Mouse (Mus musculus): ENCODE measurements around the gene Lce3d. TPM values are rescaled to one million over a fixed set of nuclear protein-coding genes. Genes with fewer than 3 reads are reported as not detected.

Lce3d gene
- polyA plus RNA-seq (2012; ENCODE audit: low replicate concordance), result not detected in 2 replicates

DNA sequence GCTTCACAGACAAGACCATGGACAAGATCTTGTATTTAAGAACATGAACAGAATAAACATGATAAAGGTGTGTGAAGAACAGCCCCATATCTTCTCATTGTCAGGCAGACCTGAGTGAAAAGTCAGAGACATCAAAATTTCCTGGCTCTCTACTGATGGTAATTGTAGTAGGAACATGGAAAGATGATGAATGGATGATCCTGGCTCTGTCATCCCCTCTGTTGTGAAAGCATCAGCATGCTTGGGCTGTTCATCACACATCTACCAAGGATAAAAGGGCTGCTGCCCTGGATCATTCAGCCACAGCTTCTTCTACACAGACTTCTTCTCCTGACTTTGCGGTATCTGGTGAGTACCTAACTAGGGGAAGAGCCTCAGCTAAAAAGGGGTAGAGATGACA is at the start of gene Lce3d:
Lce3d (plus strand) TSS at position 301 of the 400 bp plus-strand sequence.

DNA sequence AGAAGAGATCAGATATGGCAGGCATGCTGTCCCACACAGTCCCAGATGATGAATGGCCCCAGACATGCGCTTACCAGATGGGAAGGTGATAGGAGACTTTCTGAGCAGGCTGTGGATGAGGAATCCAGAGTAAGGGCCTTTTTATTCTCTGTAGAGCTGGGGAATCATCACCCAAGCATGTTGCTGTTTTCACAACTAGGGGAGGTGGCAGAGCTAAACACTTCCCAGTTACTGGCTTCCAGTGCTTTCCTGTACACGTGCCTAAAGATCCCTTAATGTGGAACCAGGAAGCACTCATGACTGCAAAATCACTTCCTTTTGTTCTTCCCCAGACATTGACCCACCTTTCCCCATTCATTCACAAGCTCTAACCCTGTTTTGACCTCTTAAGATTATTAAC is 31.1 kb upstream of the Lce3d start, which contains the start of gene Lce3a:
Lce3a (minus strand) TSS at position 101 of the 400 bp plus-strand sequence.

DNA sequence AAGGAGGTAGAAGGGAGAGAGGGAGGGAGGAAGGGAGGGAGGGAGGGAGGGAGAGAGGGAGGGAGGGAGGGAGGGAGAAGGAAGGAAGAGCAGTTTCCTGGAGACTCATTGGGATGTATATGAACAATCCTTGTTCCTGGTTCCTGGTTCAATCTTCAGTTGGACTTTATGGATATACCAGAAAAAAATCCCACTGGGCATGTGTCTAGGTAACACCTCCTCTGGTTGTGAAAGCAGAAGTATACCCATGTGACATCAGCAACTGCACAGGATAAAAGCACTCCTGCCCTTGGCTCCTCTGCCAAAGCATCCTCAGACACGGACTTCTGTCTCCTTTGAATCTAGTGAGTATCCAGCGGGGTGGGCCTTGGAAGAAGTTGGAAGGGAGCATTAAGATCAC is 24.5 kb upstream of the Lce3d start, which contains the start of gene Lce3b:
Lce3b (plus strand) TSS at position 301 of the 400 bp plus-strand sequence.

DNA sequence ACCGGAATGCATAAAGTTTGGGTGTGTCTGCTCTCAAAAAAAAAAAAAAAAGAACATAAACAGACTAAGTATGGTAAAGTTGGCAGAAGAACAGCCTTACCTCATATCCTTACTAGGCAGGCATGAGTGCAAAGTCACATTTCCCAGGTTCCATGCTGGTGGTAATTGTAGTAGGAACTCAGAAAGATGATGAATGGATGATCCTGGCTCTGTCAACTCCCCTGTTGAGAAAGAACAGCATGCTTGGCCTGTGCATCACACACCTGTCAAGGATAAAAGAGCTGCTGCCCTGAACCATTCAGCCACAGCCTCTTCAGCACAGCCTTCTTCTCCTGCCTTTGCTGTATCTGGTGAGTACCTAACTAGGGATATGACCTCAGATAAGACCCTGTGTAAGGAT is 13.0 kb upstream of the Lce3d start, which contains the start of gene Lce3c:
Lce3c (plus strand) TSS at position 301 of the 400 bp plus-strand sequence.

DNA sequence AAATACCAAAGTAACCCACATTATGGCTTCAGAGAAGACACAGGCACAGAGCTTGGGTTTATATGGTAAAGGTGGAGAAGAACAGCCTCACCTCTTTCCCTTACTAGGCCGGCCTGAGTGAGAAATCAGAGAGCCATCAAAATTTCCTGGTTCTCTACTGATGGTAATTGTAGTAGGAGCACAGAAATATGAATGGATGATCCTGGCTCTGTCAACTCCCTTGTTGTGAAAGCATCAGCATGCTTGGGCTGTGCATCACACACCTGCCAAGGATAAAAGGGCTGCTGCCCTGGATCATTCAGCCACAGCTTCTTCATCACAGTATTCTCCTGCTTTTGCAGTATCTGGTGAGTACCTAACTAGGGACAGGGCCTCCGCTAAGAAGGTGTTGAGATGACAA is 9.6 kb downstream of the Lce3d start, which contains the start of gene Lce3e:
Lce3e (plus strand) TSS at position 301 of the 400 bp plus-strand sequence.

DNA sequence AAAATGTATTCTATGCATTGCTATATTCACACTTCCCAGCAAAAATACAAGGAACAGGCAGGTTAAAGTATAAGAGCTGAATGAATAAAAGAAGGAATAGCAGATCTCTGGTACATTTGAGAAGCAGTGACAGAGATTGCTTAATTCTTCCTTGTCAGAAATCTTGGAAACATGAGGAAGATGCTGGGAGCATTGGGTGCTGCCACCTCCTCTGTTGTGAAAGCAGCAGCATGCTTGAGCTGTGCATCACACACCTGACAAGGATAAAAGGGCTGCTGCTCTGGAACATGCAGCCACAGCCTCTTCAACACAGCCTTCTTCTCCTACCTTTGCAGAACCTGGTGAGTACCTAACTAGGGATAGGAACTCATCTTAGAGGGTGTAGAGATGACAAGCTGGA is 34.7 kb downstream of the Lce3d start, which contains the start of gene Lce3f:
Lce3f (plus strand) TSS at position 301 of the 400 bp plus-strand sequence.

Other genes starting within 250 kb of the Lce3d start
- not detected in 2 replicates for gene Lce1e, start 248.3 kb upstream of the Lce3d start, polyA plus RNA-seq (2012; ENCODE audit: low replicate concordance)
- not detected in 2 replicates for gene Lce1f, start 237.0 kb upstream of the Lce3d start, polyA plus RNA-seq (2012; ENCODE audit: low replicate concordance)
- gene Gm38119, start 218.3 kb upstream of the Lce3d start, polyA plus RNA-seq (2012; ENCODE audit: low replicate concordance), result not detected in 2 replicates
- not detected in 2 replicates for gene Lce1g, start 205.1 kb upstream of the Lce3d start, polyA plus RNA-seq (2012; ENCODE audit: low replicate concordance)
- gene Lce1h, start 192.3 kb upstream of the Lce3d start, polyA plus RNA-seq (2012; ENCODE audit: low replicate concordance), result not detected in 2 replicates
- not detected in 2 replicates for gene Lce1i, start 178.5 kb upstream of the Lce3d start, polyA plus RNA-seq (2012; ENCODE audit: low replicate concordance)
- not detected in 2 replicates for gene Lce1j, start 166.9 kb upstream of the Lce3d start, polyA plus RNA-seq (2012; ENCODE audit: low replicate concordance)
- not detected in 2 replicates for gene Lce1k, start 149.5 kb upstream of the Lce3d start, polyA plus RNA-seq (2012; ENCODE audit: low replicate concordance)
- not detected in 2 replicates for gene Kprp, start 130.1 kb upstream of the Lce3d start, polyA plus RNA-seq (2012; ENCODE audit: low replicate concordance)
- not detected in 2 replicates for gene Lce1l, start 106.1 kb upstream of the Lce3d start, polyA plus RNA-seq (2012; ENCODE audit: low replicate concordance)
- gene 2310050C09Rik, start 87.2 kb upstream of the Lce3d start, polyA plus RNA-seq (2012; ENCODE audit: low replicate concordance), result not detected in 2 replicates
- not detected in 2 replicates for gene Lce3a, start 31.2 kb upstream of the Lce3d start, polyA plus RNA-seq (2012; ENCODE audit: low replicate concordance)
- not detected in 2 replicates for gene Lce3b, start 24.4 kb upstream of the Lce3d start, polyA plus RNA-seq (2012; ENCODE audit: low replicate concordance)
- not detected in 2 replicates for gene Lce3c, start 12.9 kb upstream of the Lce3d start, polyA plus RNA-seq (2012; ENCODE audit: low replicate concordance)
- not detected in 2 replicates for gene Lce3e, start 9.7 kb downstream of the Lce3d start, polyA plus RNA-seq (2012; ENCODE audit: low replicate concordance)
- not detected in 2 replicates for gene Lce3f, start 34.8 kb downstream of the Lce3d start, polyA plus RNA-seq (2012; ENCODE audit: low replicate concordance)
- not detected in 2 replicates for gene Crct1, start 58.3 kb downstream of the Lce3d start, polyA plus RNA-seq (2012; ENCODE audit: low replicate concordance)
- not detected in 2 replicates for gene Lce1m, start 61.7 kb downstream of the Lce3d start, polyA plus RNA-seq (2012; ENCODE audit: low replicate concordance)
- not detected in 2 replicates for gene Gm4858, start 111.4 kb downstream of the Lce3d start, polyA plus RNA-seq (2012; ENCODE audit: low replicate concordance)
- not detected in 2 replicates for gene Crnn, start 187.4 kb downstream of the Lce3d start, polyA plus RNA-seq (2012; ENCODE audit: low replicate concordance)
- gene Flg2, start 239.9 kb downstream of the Lce3d start, polyA plus RNA-seq (2012; ENCODE audit: low replicate concordance), result not detected in 2 replicates